Mouse (Mus musculus) frontal cortex, postnatal 36 days (tissue): ENCODE measurements around the gene Wdr25.

Experiments used
- DNase-seq, 2 experiments: peaks; one replicate each; pipeline ENCODE4 v3.0.0; 2022; ENCODE audit warnings: low spot score in 2 of 2

Gene Wdr25

GRCm38 (mm10) chr12:108896006-108896405, 2.6 kb downstream of the Wdr25 start:
- DNase-seq: no peak

- DNase-seq: no peak
Measured at GRCm38 (mm10) chr12:108901346-108901745, 7.9 kb downstream of the Wdr25 start.

GRCm38 (mm10) chr12:108902940-108903339, 9.5 kb downstream of the Wdr25 start:
- DNase-seq: peak; percentile 78 to 80

GRCm38 (mm10) chr12:108903600-108904275, 10.3 kb downstream of the Wdr25 start:
- peak; percentile 73 to 87 for DNase-seq

GRCm38 (mm10) chr12:108904276-108904653, 10.8 kb downstream of the Wdr25 start:
- DNase-seq: no peak

- no peak for DNase-seq
Measured at GRCm38 (mm10) chr12:108905620-108906302, 12.3 kb downstream of the Wdr25 start.

- no peak for DNase-seq
Measured at GRCm38 (mm10) chr12:108906398-108906797, 13.0 kb downstream of the Wdr25 start.

- no peak for DNase-seq
Measured at GRCm38 (mm10) chr12:108909846-108910433, 16.5 kb downstream of the Wdr25 start.

GRCm38 (mm10) chr12:108912442-108912841, 19.0 kb downstream of the Wdr25 start:
- no peak for DNase-seq

GRCm38 (mm10) chr12:108914198-108914597, 20.8 kb downstream of the Wdr25 start:
- no peak for DNase-seq

- no peak for DNase-seq
Measured at GRCm38 (mm10) chr12:108914709-108915340, 21.4 kb downstream of the Wdr25 start.

- peak; percentile 67 to 72 for DNase-seq
Measured at GRCm38 (mm10) chr12:108915893-108916292, 22.5 kb downstream of the Wdr25 start.

GRCm38 (mm10) chr12:108916447-108917042, 23.1 kb downstream of the Wdr25 start:
- no peak for DNase-seq

GRCm38 (mm10) chr12:108917509-108917908, 24.1 kb downstream of the Wdr25 start:
- no peak for DNase-seq

- no peak for DNase-seq
Measured at GRCm38 (mm10) chr12:108918753-108919152, 25.3 kb downstream of the Wdr25 start.

GRCm38 (mm10) chr12:108926606-108927111, 33.2 kb downstream of the Wdr25 start:
- DNase-seq: no peak

GRCm38 (mm10) chr12:108928249-108928648, 34.8 kb downstream of the Wdr25 start:
- no peak for DNase-seq

- no peak for DNase-seq
Measured at GRCm38 (mm10) chr12:108929475-108929874, 36.0 kb downstream of the Wdr25 start.

GRCm38 (mm10) chr12:108931341-108932053, 38.1 kb downstream of the Wdr25 start:
- no peak for DNase-seq

GRCm38 (mm10) chr12:108932113-108932512, 38.7 kb downstream of the Wdr25 start:
- no peak for DNase-seq

GRCm38 (mm10) chr12:108934231-108934630, 40.8 kb downstream of the Wdr25 start:
- DNase-seq: no peak
